Mouse (Mus musculus) liver, adult 2 months (tissue): ENCODE measurements at regions not wholly inside any gene's neighbourhood (a gene's known extent, or its start where the extent isn't known, plus 50 kb on each side); places are given as distances from the start of the nearest gene placed in this dataset.

Experiments
- DNase-seq: peaks from one replicate; pipeline ENCODE4 v3.0.0-alpha.2; 2011; ENCODE audit warnings: low read depth, low spot score; ENCODE audit errors: extremely low read depth
- H3K27ac ChIP-seq: fragments of 200-500 bp; replicated peaks from 2 replicates; pipeline ENCODE4 v1.5.1; 2012; ENCODE audit warnings: low read depth, mild to moderate bottlenecking, control low read depth, inconsistent platforms, low read length; ENCODE audit not compliant: insufficient read depth
- H3K27me3 ChIP-seq: fragments of 200-500 bp; 2 replicates; pipeline ENCODE4 v1.6.1; 2012; ENCODE audit warnings: mild to moderate bottlenecking, moderate library complexity, low read length, inconsistent platforms; ENCODE audit not compliant: control insufficient read depth, insufficient read depth
- H3K36me3 ChIP-seq: fragments of 200-500 bp; 2 replicates; pipeline ENCODE4 v1.6.1; 2012; ENCODE audit warnings: low read length, inconsistent platforms; ENCODE audit not compliant: control insufficient read depth, insufficient read depth
- H3K4me1 ChIP-seq: fragments of 200-500 bp; 2 replicates; pipeline ENCODE4 v1.6.1; 2011; ENCODE audit warnings: low read length; ENCODE audit not compliant: control insufficient read depth, insufficient read depth
- H3K4me3 ChIP-seq: fragments of 200-500 bp; 2 replicates; pipeline ENCODE4 v1.5.1; 2011; ENCODE audit warnings: low read depth, mild to moderate bottlenecking, control low read depth, low read length, moderate library complexity; ENCODE audit not compliant: insufficient read depth
- H3K79me2 ChIP-seq: fragments of 200-500 bp; 2 replicates; pipeline ENCODE4 v1.6.1; 2012; ENCODE audit warnings: inconsistent platforms, mild to moderate bottlenecking, low read length, moderate library complexity; ENCODE audit not compliant: control insufficient read depth, insufficient read depth
- H3K9ac ChIP-seq: fragments of 200-500 bp; 2 replicates; pipeline ENCODE4 v1.6.1; 2012; ENCODE audit warnings: low read depth, mild to moderate bottlenecking, control low read depth, inconsistent platforms, low read length
- CTCF ChIP-seq: fragments of 200-500 bp; IDR thresholded peaks from 2 replicates; pipeline ENCODE4 v1.5.1; 2011; ENCODE audit warnings: low read depth, low read length, control low read depth
- POLR2A ChIP-seq: fragments of 200-500 bp; IDR thresholded peaks from 2 replicates; pipeline ENCODE4 v1.6.1; 2011; ENCODE audit warnings: low read length, control low read depth; ENCODE audit not compliant: insufficient read depth; ENCODE audit errors: extremely low read depth
- WGBS: fragments of 180-500 bp; shearing (Covaris S2); methylation state at CpG from one replicate; pipeline ENCODE4 v1.1.7; 2018; 5-methylcytosine and 5-hydroxymethylcytosine counted together

DNA sequence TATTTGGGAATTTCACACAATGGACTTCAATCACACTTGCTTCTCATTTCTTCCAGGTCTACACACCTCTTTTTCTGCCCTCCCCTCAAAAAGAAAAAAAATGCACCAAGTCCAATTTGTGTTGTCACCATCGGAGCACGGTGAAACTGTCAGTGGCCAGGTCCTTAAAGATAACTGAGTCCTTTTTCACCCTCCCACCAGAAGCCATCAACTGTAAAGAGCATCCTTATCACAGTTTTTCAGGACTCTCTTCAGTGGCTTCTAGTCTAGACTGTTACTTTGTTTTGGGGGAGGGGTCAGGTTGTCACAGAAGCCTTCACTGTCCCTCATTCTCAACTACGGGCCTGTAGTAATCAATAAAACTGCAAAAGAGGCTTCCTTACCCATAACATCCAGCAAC is 91.5 kb upstream of the Zdhhc15 start:
- Histone ChIP-seq H3K27ac (no peak overlapping the region), H3K4me3 (no peak overlapping the region), H3K79me2 (no peaks in the 10 kb centered on the region), H3K9ac (no peak overlapping the region), H3K36me3 (no peaks in the 10 kb centered on the region), H3K27me3 (no peaks in the 10 kb centered on the region), H3K4me1 (no peaks in the 10 kb centered on the region)
- WGBS: 84% methylated on average over 3 of the region's 3 CpGs
- TF ChIP-seq POLR2A (no peak), CTCF (no peak)
- no peak for DNase-seq

DNA sequence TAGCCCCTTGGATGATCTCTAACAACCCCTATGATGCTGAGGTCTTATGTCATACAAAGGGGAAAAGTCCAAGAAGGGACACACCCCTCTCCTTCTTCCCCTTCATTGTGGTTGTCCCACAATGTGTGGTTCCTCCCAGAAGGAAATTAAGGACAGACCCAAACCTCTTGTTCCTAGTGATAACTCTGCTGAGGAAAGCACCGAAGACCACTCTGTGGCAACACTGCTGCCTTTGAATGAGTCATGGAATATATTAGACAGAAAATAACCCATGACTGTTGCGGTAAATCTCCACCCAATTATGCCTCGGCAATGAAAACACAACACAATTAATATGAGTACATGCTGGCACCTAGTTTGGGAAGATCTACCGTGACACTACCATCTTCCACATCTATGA is 89.4 kb upstream of the Zdhhc15 start:
- 93% methylated on average over 4 of the region's 4 CpGs for WGBS
- H3K4me3 ChIP-seq: no peak overlapping the region
- no peak for TF ChIP-seq POLR2A
- no peak for DNase-seq
- H3K79me2 ChIP-seq: no peaks in the 10 kb centered on the region
- no peak overlapping the region for H3K9ac ChIP-seq
- H3K27ac ChIP-seq: no peak overlapping the region
- no peaks in the 10 kb centered on the region for H3K36me3 ChIP-seq
- no peaks in the 10 kb centered on the region for H3K4me1 ChIP-seq
- no peaks in the 10 kb centered on the region for H3K27me3 ChIP-seq

- H3K27me3 ChIP-seq: no peaks in the 10 kb centered on the region
- no peak overlapping the region for H3K27ac ChIP-seq
- H3K4me1 ChIP-seq: no peaks in the 10 kb centered on the region
- no peak overlapping the region for H3K9ac ChIP-seq
- no peak for DNase-seq
- 76% methylated on average over 1 of the region's 1 CpGs for WGBS
- TF ChIP-seq CTCF (0 out of 2 replicates have a peak, but pooled peaks have one; percentile 3), POLR2A (no peak)
- no peak overlapping the region for H3K4me3 ChIP-seq
- no peaks in the 10 kb centered on the region for H3K36me3 ChIP-seq
- H3K79me2 ChIP-seq: no peaks in the 10 kb centered on the region
These were observed 78.5 kb upstream of the Zdhhc15 start for GRCm38 (mm10) chrX:104749356-104749755.
